Mouse (Mus musculus): ENCODE results near the gene Pawr.

DNA sequence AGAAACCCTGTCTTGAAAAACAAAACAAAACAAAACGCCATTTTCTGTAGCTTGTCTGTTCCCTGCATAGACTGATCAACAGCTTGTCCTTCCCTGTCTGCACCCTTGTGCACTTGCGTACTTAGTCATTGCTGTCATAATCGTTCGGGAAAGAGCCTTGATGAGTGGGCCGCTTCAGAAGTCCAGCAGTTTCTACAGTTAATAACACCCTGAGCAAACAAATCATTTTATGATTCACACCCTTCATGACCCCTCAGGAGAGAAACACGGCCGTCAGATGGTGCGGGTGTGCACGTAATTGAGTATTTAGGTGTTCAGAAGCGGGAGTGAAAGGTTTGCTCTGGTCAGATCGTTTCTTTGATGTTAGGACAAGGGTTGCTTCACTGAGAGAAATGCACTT lies 32.1 kb upstream of the Pawr start:
- no peak for TF ChIP-seq POLR2A (IDR thresholded peaks at IDR 0.05; ENCODE audit: insufficient read depth, low read depth, low read length)
- TF ChIP-seq CTCF (IDR thresholded peaks at IDR 0.05; ENCODE audit: insufficient read depth, low read depth, low read length): no peak
